Mouse (Mus musculus): ENCODE measurements around the gene Plekhb2. TPM values are rescaled to one million over a fixed set of nuclear protein-coding genes. Genes with fewer than 3 reads are reported as not detected.

Gene Plekhb2
- 94.3 and 95.4 TPM in 2 replicates for polyA plus RNA-seq (2015; fragmentation: Nextera tagmentation; extraction: Ambion mirVana)

DNA sequence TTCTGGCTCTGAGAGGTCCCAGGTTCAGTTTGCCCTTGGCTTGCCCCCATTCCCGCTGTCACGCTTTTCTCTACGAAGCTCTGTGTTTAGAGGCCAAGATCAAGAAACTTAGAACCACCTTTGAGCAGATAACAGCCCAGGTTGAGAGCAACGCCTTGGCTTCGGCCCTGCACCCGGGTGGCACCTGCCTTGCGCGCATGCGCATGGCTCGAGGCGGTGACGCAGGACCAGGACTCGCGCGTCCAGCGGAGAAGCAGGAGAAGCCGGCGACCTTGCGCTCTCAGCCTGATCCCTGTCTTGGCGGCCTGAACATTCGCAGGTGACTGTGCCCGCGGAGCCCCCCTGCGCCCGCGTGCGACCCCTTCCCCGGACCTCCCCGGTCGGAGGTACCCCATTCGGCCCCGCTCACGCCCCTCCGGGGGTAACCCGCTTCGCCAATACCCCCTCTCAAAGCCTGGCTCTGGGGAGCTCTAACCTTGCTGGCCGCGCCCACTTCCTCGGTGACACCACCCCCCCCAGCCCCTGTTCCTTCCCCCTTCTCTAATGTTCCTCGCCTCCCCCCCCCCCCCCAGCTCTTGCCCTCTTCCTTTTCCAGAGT lies at the start of gene Plekhb2:
TSS of gene Plekhb2 (plus strand) at position 232 of the 598 bp plus-strand sequence.
- peak within 1 kb of the TSS; percentile 59 for H3K27ac ChIP-seq (ENCODE audit: low read depth, low read length)
- H3K27me3 ChIP-seq (replicated peaks; ENCODE audit: control insufficient read depth, insufficient read depth, low read length) = no peaks in the 10 kb centered on the region; the same call in 1 of the 2 replicates
- H3K4me2 ChIP-seq (ENCODE audit: low read length) = peak within 1 kb of the TSS; percentile 76
- peak within 1 kb of the TSS; percentile 82 for H3K9ac ChIP-seq (ENCODE audit: low read depth, low read length)
- no peaks in the 10 kb centered on the region for H3K9me3 ChIP-seq (ENCODE audit: control insufficient read depth, low read length)
- WGBS = under 1% methylated on average over 28 of the region's 40 CpGs
- H3K4me3 ChIP-seq (ENCODE audit: low read length) = peak within 1 kb of the TSS; percentile 57
- ATAC-seq = peak; percentile 87
- H3K4me1 ChIP-seq (ENCODE audit: control insufficient read depth, insufficient read depth, low read depth, low read length) = peaks cover 26% of the 10 kb centered on the region
- H3K36me3 ChIP-seq (ENCODE audit: control insufficient read depth, insufficient read depth, low read length) = no peaks in the 10 kb centered on the region

DNA sequence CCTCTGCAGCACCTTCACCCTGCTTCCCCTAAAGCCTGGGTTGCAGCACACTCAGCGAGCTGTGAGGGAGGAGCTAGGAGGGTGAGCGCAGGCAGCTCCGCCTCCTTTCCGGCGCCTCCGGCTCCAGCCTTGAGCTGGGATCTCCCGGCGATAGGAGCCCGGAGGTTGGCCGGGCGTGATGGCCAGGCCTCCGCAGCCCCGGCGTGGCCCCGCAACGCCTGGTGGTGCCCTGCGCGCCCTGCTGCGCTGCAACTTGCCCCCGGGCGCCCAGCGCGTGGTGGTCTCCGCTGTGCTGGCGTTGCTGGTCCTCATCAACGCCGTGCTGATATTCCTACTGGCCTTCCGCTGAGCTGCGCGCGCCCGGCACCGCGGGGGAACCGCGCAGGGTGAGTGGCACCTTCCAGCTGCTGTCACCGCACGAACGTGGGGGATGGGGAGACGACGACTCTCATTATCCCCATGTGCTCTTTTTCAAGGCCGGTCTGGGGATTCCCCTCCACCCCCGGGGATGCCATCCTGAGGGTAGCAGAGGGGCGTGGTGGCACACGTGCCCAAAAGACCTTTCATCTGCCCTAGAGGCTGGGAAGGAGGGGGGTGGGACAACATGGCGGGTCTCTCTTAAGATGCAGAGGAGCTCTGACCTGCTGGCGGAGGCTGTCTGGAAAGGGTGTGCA lies 48.0 kb upstream of the Plekhb2 start:
- peak; percentile 87 for ATAC-seq
- no peaks in the 10 kb centered on the region for H3K27me3 ChIP-seq (replicated peaks; ENCODE audit: control insufficient read depth, insufficient read depth, low read length)
- peaks cover 28% of the 10 kb centered on the region for H3K4me1 ChIP-seq (ENCODE audit: control insufficient read depth, insufficient read depth, low read depth, low read length)
- peak overlapping the region; percentile 82 for H3K27ac ChIP-seq (ENCODE audit: low read depth, low read length)
- H3K4me2 ChIP-seq (ENCODE audit: low read length) = peak overlapping the region; percentile 62
- H3K9ac ChIP-seq (ENCODE audit: low read depth, low read length) = peak overlapping the region; percentile 84
- under 1% methylated on average over 36 of the region's 47 CpGs for WGBS
- H3K9me3 ChIP-seq (ENCODE audit: control insufficient read depth, low read length) = no peaks in the 10 kb centered on the region
- H3K4me3 ChIP-seq (ENCODE audit: low read length) = peak overlapping the region; percentile 65
- H3K36me3 ChIP-seq (ENCODE audit: control insufficient read depth, insufficient read depth, low read length) = peaks cover under 1% of the 10 kb centered on the region; the same call in 1 of the 2 replicates

DNA sequence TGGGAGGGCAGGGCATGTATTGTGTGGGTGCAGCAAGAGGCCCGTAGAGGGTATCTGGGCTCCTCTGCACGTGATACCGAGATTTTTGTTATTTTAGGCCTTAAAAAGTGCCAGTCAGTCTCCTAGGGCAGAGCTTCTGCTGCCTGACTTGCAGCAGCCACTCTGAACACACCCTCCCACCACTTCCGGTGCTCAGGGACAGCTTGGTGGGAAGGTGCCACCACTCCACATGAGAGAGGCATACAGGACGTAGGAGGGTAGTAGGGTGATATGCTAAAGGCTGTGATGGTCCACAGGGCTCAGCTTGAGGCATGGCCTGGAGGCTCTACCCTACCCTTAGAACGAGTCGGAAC lies 47.5 kb upstream of the Plekhb2 start:
- whole genome bisulfite sequencing = 29% methylated on average over 7 of the region's 7 CpGs
- H3K9ac ChIP-seq (ENCODE audit: low read depth, low read length) = peak overlapping the region; percentile 84
- ATAC-seq = peak; percentile 26

DNA sequence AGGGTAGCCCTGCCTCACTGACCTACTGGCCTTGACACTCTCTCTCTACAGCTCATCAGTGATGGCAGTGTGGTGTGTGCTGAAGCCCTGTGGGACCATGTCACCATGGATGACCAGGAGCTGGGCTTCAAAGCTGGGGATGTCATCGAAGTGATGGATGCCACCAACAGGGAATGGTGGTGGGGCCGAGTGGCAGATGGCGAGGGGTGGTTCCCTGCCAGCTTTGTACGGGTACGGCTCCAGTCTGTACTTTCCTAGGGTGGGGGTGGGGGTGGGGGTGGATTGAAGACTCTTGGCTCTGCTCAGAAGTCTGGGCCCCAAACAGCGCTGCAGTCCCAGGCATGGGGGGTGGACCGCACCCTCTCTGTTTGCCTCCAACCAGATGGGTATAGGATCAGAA lies 44.9 kb upstream of the Plekhb2 start:
- Histone ChIP-seq H3K4me1 (ENCODE audit: control insufficient read depth, insufficient read depth, low read depth, low read length) (peaks cover 28% of the 10 kb centered on the region), H3K27me3 (replicated peaks; ENCODE audit: control insufficient read depth, insufficient read depth, low read length) (no peaks in the 10 kb centered on the region), H3K9ac (ENCODE audit: low read depth, low read length) (no peak overlapping the region), H3K4me2 (ENCODE audit: low read length) (no peak overlapping the region), H3K36me3 (ENCODE audit: control insufficient read depth, insufficient read depth, low read length) (peaks cover 11% of the 10 kb centered on the region), H3K9me3 (ENCODE audit: control insufficient read depth, low read length) (no peaks in the 10 kb centered on the region), H3K27ac (ENCODE audit: low read depth, low read length) (no peak overlapping the region), H3K4me3 (ENCODE audit: low read length) (no peak overlapping the region)
- peak; percentile 5; the same call in 1 of the 2 replicates for ATAC-seq
- 51% methylated on average over 7 of the region's 7 CpGs for WGBS

More for the DNA sequence above, 47.5 kb upstream of the Plekhb2 start:
- Histone ChIP-seq H3K9me3 (ENCODE audit: control insufficient read depth, low read length) (no peaks in the 10 kb centered on the region), H3K4me2 (ENCODE audit: low read length) (peak overlapping the region; percentile 62), H3K36me3 (ENCODE audit: control insufficient read depth, insufficient read depth, low read length) (peaks cover 4% of the 10 kb centered on the region; the same call in 1 of the 2 replicates), H3K27ac (ENCODE audit: low read depth, low read length) (peak overlapping the region; percentile 82), H3K4me3 (ENCODE audit: low read length) (peak overlapping the region; percentile 65), H3K4me1 (ENCODE audit: control insufficient read depth, insufficient read depth, low read depth, low read length) (peaks cover 28% of the 10 kb centered on the region), H3K27me3 (replicated peaks; ENCODE audit: control insufficient read depth, insufficient read depth, low read length) (no peaks in the 10 kb centered on the region)

DNA sequence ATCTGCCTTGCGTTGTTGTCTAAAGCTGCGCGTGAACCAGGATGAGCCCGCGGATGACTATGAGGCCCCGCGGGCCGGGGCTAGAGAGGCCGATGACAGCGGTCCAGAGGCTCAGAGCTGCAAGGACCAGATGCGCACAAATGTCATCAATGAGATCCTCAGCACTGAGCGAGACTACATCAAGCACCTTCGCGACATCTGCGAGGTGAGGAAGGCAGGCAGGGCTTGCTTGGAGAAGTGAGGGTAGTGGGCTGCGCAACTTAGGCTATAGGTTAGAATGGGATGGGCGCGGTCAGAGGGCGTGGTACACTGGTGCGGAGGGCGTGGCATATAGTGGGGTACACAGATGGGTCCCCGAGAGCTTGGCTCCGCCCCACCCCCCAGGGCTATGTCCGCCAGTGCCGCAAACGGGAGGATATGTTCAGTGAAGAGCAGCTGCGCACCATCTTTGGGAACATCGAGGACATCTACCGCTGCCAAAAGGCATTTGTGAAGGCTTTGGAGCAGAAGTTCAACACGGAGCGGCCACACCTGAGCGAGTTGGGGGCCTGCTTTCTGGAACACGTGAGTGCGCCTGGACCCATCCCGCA lies 43.8 kb upstream of the Plekhb2 start:
- Histone ChIP-seq H3K36me3 (ENCODE audit: control insufficient read depth, insufficient read depth, low read length) (peaks cover 19% of the 10 kb centered on the region), H3K9ac (ENCODE audit: low read depth, low read length) (no peak overlapping the region), H3K4me3 (ENCODE audit: low read length) (no peak overlapping the region), H3K4me1 (ENCODE audit: control insufficient read depth, insufficient read depth, low read depth, low read length) (peaks cover 26% of the 10 kb centered on the region), H3K9me3 (ENCODE audit: control insufficient read depth, low read length) (no peaks in the 10 kb centered on the region), H3K27ac (ENCODE audit: low read depth, low read length) (no peak overlapping the region), H3K4me2 (ENCODE audit: low read length) (no peak overlapping the region), H3K27me3 (replicated peaks; ENCODE audit: control insufficient read depth, insufficient read depth, low read length) (no peaks in the 10 kb centered on the region)
- WGBS = 29% methylated on average over 35 of the region's 35 CpGs
- ATAC-seq = no peak

DNA sequence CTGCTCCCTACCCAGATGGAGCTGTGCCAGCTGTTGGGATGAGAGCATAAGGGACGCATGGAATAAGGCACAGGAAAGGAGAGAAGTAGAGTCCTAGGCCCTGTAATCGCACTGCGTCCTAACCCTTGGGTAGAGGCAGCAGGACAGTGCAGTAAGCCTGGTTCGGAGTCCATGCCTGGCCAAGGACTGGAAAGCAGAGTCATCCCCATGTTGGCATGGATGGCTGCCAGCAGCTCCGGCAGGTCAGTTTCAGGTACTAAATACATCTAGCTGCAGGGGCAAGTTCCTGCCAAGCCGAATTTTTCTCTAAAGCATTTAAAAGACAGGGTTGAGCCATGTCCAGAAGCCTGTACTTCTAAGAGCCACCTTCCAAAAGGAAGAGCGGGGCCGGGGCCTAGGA lies 41.3 kb upstream of the Plekhb2 start:
- peaks cover 10% of the 10 kb centered on the region for H3K4me1 ChIP-seq (ENCODE audit: control insufficient read depth, insufficient read depth, low read depth, low read length)
- no peak overlapping the region for H3K4me2 ChIP-seq (ENCODE audit: low read length)
- H3K4me3 ChIP-seq (ENCODE audit: low read length) = no peak overlapping the region
- ATAC-seq = no peak
- H3K27me3 ChIP-seq (replicated peaks; ENCODE audit: control insufficient read depth, insufficient read depth, low read length) = no peaks in the 10 kb centered on the region
- H3K36me3 ChIP-seq (ENCODE audit: control insufficient read depth, insufficient read depth, low read length) = peaks cover 30% of the 10 kb centered on the region
- no peaks in the 10 kb centered on the region for H3K9me3 ChIP-seq (ENCODE audit: control insufficient read depth, low read length)
- no peak overlapping the region for H3K27ac ChIP-seq (ENCODE audit: low read depth, low read length)
- WGBS = 93% methylated on average over 8 of the region's 8 CpGs
- H3K9ac ChIP-seq (ENCODE audit: low read depth, low read length) = no peak overlapping the region

DNA sequence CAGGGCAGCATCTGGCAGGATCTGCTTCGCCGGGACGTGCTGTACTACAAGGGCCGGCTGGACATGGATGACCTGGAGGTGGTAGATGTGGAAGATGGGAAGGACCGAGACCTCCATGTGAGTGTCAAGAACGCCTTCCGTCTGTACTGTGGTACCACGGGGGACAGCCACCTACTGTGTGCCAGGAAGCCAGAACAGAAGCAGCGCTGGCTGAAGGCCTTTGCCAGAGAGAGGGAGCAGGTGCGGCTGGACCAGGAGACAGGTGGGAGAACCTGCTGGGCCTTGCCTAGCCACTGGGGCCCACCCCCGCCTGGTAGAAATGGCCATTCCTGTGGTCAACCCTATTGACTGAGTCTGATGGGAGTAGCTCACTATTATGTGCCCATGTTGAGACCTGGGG lies 39.5 kb upstream of the Plekhb2 start:
- Histone ChIP-seq H3K9me3 (ENCODE audit: control insufficient read depth, low read length) (no peaks in the 10 kb centered on the region), H3K9ac (ENCODE audit: low read depth, low read length) (no peak overlapping the region), H3K27me3 (replicated peaks; ENCODE audit: control insufficient read depth, insufficient read depth, low read length) (no peaks in the 10 kb centered on the region), H3K4me2 (ENCODE audit: low read length) (no peak overlapping the region), H3K36me3 (ENCODE audit: control insufficient read depth, insufficient read depth, low read length) (peaks cover 35% of the 10 kb centered on the region), H3K4me1 (ENCODE audit: control insufficient read depth, insufficient read depth, low read depth, low read length) (peaks cover 9% of the 10 kb centered on the region), H3K4me3 (ENCODE audit: low read length) (no peak overlapping the region), H3K27ac (ENCODE audit: low read depth, low read length) (no peak overlapping the region)
- WGBS = 72% methylated on average over 11 of the region's 11 CpGs
- ATAC-seq = peak; percentile 1; the same call in 1 of the 2 replicates

DNA sequence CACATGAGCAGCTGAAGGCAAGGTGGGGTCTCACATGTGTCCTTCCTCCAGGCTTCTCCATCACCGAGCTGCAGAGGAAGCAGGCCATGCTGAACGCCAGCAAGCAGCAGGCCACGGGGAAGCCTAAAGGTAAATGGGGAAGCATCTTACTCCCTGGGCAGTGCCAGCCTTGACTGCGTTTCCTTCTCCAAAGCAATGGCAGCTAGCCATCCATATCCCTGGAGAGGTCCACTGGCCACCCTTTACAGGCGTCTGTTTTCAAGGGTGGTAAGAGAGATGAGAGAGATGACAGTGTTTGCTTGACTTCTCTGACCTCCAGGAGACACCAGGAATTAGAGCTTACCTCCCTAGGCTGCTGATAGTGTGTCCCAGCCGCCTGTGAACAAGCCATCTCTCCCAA lies 38.7 kb upstream of the Plekhb2 start:
- peak overlapping the region; percentile 55 for H3K27ac ChIP-seq (ENCODE audit: low read depth, low read length)

DNA sequence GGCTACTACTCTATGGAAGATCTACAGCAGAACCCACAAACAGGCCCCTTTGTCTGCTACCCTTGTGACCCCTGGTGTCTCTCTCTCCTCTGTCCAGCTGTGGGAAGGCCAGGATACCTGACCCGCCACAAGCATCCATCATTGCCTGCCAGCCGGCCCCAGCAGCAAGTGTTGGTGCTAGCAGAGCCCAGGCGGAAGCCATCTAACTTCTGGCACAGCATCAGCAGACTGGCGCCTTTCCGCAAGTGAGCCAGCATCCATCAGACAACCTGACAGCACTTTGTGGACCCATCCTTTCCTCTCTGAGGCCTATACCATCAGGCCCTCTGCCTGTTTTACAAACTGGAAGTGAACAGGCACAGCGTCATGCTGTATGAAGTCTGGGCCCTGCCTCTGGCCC lies 38.2 kb upstream of the Plekhb2 start:
- no peaks in the 10 kb centered on the region for H3K27me3 ChIP-seq (replicated peaks; ENCODE audit: control insufficient read depth, insufficient read depth, low read length)
- no peak; the same call in 1 of the 2 replicates for ATAC-seq
- peak overlapping the region; percentile 55 for H3K27ac ChIP-seq (ENCODE audit: low read depth, low read length)
- no peaks in the 10 kb centered on the region for H3K9me3 ChIP-seq (ENCODE audit: control insufficient read depth, low read length)
- no peak overlapping the region for H3K4me3 ChIP-seq (ENCODE audit: low read length)
- H3K9ac ChIP-seq (ENCODE audit: low read depth, low read length) = no peak overlapping the region
- H3K4me2 ChIP-seq (ENCODE audit: low read length) = no peak overlapping the region
- WGBS = 63% methylated on average over 6 of the region's 6 CpGs
- H3K36me3 ChIP-seq (ENCODE audit: control insufficient read depth, insufficient read depth, low read length) = peaks cover 42% of the 10 kb centered on the region
- H3K4me1 ChIP-seq (ENCODE audit: control insufficient read depth, insufficient read depth, low read depth, low read length) = no peaks in the 10 kb centered on the region

More for the DNA sequence above, 38.7 kb upstream of the Plekhb2 start:
- H3K4me1 ChIP-seq (ENCODE audit: control insufficient read depth, insufficient read depth, low read depth, low read length) = peaks cover 4% of the 10 kb centered on the region; the same call in 1 of the 2 replicates
- 78% methylated on average over 6 of the region's 6 CpGs for WGBS
- peaks cover 39% of the 10 kb centered on the region for H3K36me3 ChIP-seq (ENCODE audit: control insufficient read depth, insufficient read depth, low read length)
- no peak overlapping the region for H3K9ac ChIP-seq (ENCODE audit: low read depth, low read length)
- no peak for ATAC-seq
- H3K9me3 ChIP-seq (ENCODE audit: control insufficient read depth, low read length) = no peaks in the 10 kb centered on the region
- H3K27me3 ChIP-seq (replicated peaks; ENCODE audit: control insufficient read depth, insufficient read depth, low read length) = no peaks in the 10 kb centered on the region
- H3K4me2 ChIP-seq (ENCODE audit: low read length) = no peak overlapping the region
- no peak overlapping the region for H3K4me3 ChIP-seq (ENCODE audit: low read length)

All from hindbrain, embryonic 16.5 days (tissue).